Mouse (Mus musculus) B cell, adult 67 days (primary cell): Measurements from ENCODE around the gene Gapdh. TPM values are rescaled to one million over a fixed set of nuclear protein-coding genes. Genes with fewer than 3 reads are reported as not detected.

Source experiments
- total RNA-seq, 2 experiments: library from RNA; stranded (reverse); gene quantifications; 4 replicates each; pipeline ENCODE4 v1.2.4; 2023

Gapdh gene
- total RNA-seq = 100 to 1,000 TPM; 404 to 406 TPM

GRCm38 (mm10) chr6:125166051-125166751 is at the start of gene Gapdh:
TSS of gene Gapdh (minus strand) at chr6:125166467.

GRCm38 (mm10) chr6:125215148-125215954 is 49.1 kb upstream of the Gapdh start, which contains the start of gene Vamp1:
TSS of gene Vamp1 (plus strand) at chr6:125215551.

GRCm38 (mm10) chr6:125191332-125192015 is 25.2 kb upstream of the Gapdh start, which contains the start of the genes Ncapd2 and Mrpl51:
TSS of gene Ncapd2 (minus strand) at chr6:125191701.
TSS of gene Mrpl51 (plus strand) at chr6:125191801.

GRCm38 (mm10) chr6:125145001-125145400 is 21.3 kb downstream of the Gapdh start, which contains the start of gene Iffo1:
TSS of gene Iffo1 (plus strand) at chr6:125145241.

GRCm38 (mm10) chr6:125131302-125132156 is 34.7 kb downstream of the Gapdh start, which contains the start of gene Nop2:
TSS of gene Nop2 (plus strand) at chr6:125131909.

Other genes with a start within 250 kb of the Gapdh start
- 10 to 100 TPM; 40.0 to 57.1 TPM for gene Ptms, start 246.4 kb downstream of the Gapdh start, total RNA-seq
- 100 to 1,000 TPM; 103 to 117 TPM for gene Mlf2, start 235.1 kb downstream of the Gapdh start, total RNA-seq
- 10 to 100 TPM; 56.3 to 59.5 TPM for gene Cops7a, start 200.9 kb downstream of the Gapdh start, total RNA-seq
- under 1 TPM; 0.27 to 0.55 TPM for gene Pianp, start 169.8 kb downstream of the Gapdh start, total RNA-seq
- 100 to 1,000 TPM in 1 of 2 experiments, 10 to 100 TPM in 1; 96.6 to 114 TPM for gene Zfp384, start 157.3 kb downstream of the Gapdh start, total RNA-seq
- 100 to 1,000 TPM in 1 of 2 experiments, 10 to 100 TPM in 1; 97.1 to 108 TPM for gene Ing4, start 126.7 kb downstream of the Gapdh start, total RNA-seq
- gene Acrbp, start 116.8 kb downstream of the Gapdh start, total RNA-seq = 10 to 100 TPM; 19.3 to 21.8 TPM
- gene Lpar5, start 98.5 kb downstream of the Gapdh start, total RNA-seq = 10 to 100 TPM; 20.3 to 22.2 TPM
- gene Chd4, start 70.5 kb downstream of the Gapdh start, total RNA-seq = 100 to 1,000 TPM; 359 to 376 TPM
- gene Nop2, start 34.6 kb downstream of the Gapdh start, total RNA-seq = 10 to 100 TPM; 36.5 to 40.2 TPM
- 10 to 100 TPM; 40.3 to 48.0 TPM for gene Iffo1, start 21.2 kb downstream of the Gapdh start, total RNA-seq
- 10 to 100 TPM; 48.4 to 60.1 TPM for gene Ncapd2, start 25.2 kb upstream of the Gapdh start, total RNA-seq
- 10 to 100 TPM; 31.0 to 32.7 TPM for gene Mrpl51, start 25.3 kb upstream of the Gapdh start, total RNA-seq
- gene Vamp1, start 49.1 kb upstream of the Gapdh start, total RNA-seq = 10 to 100 TPM; 74.4 to 91.1 TPM
- gene Tapbpl, start 65.4 kb upstream of the Gapdh start, total RNA-seq = 10 to 100 TPM; 27.1 to 28.1 TPM
- gene Cd27, start 70.5 kb upstream of the Gapdh start, total RNA-seq = 1 to 10 TPM in 1 of 2 experiments, under 1 TPM in 1; 0.68 to 3.3 TPM
- not detected for gene Tuba3a, start 119.6 kb upstream of the Gapdh start, total RNA-seq
- under 1 TPM in 1 of 2 experiments, not detected in 1; 0.99 TPM for gene Ltbr, start 147.4 kb upstream of the Gapdh start, total RNA-seq
- not detected for gene Scnn1a, start 154.2 kb upstream of the Gapdh start, total RNA-seq
- gene Tnfrsf1a, start 182.9 kb upstream of the Gapdh start, total RNA-seq = 1 to 10 TPM; 1.1 to 1.2 TPM
- gene Plekhg6, start 214.3 kb upstream of the Gapdh start, total RNA-seq = not detected